Mouse (Mus musculus) heart, embryonic 11.5 days (tissue): ENCODE data around the gene Drd3. TPM values are rescaled to one million over a fixed set of nuclear protein-coding genes. Genes with fewer than 3 reads are reported as not detected.
A peak's percentile ranks its signal among the peaks of the same experiment; 100 is the strongest.

Source experiments
- ATAC-seq: fragments of 200-750 bp; cut with Nextera tagmentation; replicated peaks from 2 replicates; pipeline ENCODE4 v1.8.0; 2017; ENCODE audit warnings: moderate library complexity; ENCODE audit not compliant: insufficient number of reproducible peaks, low FRiP score, low TSS enrichment
- H3K27ac ChIP-seq: fragments of 300-500 bp; sonication (generic); 2 replicates; pipeline ENCODE4 v1.5.1; 2014; ENCODE audit warnings: mild to moderate bottlenecking, low read depth, low read length
- H3K27me3 ChIP-seq: fragments of 300-500 bp; sonication (generic); 2 replicates; pipeline ENCODE4 v1.6.1; 2014; ENCODE audit warnings: mild to moderate bottlenecking, low read length, mixed read lengths; ENCODE audit not compliant: control insufficient read depth, insufficient read depth
- H3K36me3 ChIP-seq: fragments of 300-500 bp; sonication (generic); 2 replicates; pipeline ENCODE4 v1.6.1; 2014; ENCODE audit warnings: mild to moderate bottlenecking, low read length, moderate library complexity, mixed read lengths; ENCODE audit not compliant: control insufficient read depth, insufficient read depth
- H3K4me1 ChIP-seq: fragments of 300-500 bp; sonication (generic); 2 replicates; pipeline ENCODE4 v1.6.1; 2014; ENCODE audit warnings: low read length; ENCODE audit not compliant: control insufficient read depth, insufficient read depth
- H3K4me2 ChIP-seq: fragments of 300-500 bp; sonication (generic); 2 replicates; pipeline ENCODE4 v1.6.1; 2014; ENCODE audit warnings: mild to moderate bottlenecking, moderate library complexity
- H3K4me3 ChIP-seq: fragments of 300-500 bp; sonication (generic); 2 replicates; pipeline ENCODE4 v1.5.1; 2014; ENCODE audit warnings: low read depth, low read length
- H3K9ac ChIP-seq: fragments of 300-500 bp; sonication (generic); 2 replicates; pipeline ENCODE4 v1.6.1; 2014; ENCODE audit warnings: mild to moderate bottlenecking, low read depth, low read length, moderate library complexity
- H3K9me3 ChIP-seq: fragments of 300-500 bp; sonication (generic); replicated peaks from 2 replicates; pipeline ENCODE4 v1.6.1; 2016; ENCODE audit warnings: low read length; ENCODE audit not compliant: control insufficient read depth
- WGBS: fragments of 180-500 bp; shearing (Covaris S2); extraction: QIAGEN DNeasy Blood & Tissue Kit; methylation state at CpG from one replicate; pipeline ENCODE4 v1.1.7; 2014; ENCODE audit not compliant: insufficient replicate concordance; 5-methylcytosine and 5-hydroxymethylcytosine counted together
- polyA plus RNA-seq: library from polyadenylated mRNA; unstranded; fragments of >200 nt; fragmentation: Nextera tagmentation; extraction: Ambion mirVana; gene quantifications from 2 replicates; pipeline ENCODE4 v1.2.1, GENCODE M21; 2014

The Drd3 gene
- polyA plus RNA-seq, 1 experiment from 2014 or later, result not detected

- H3K4me1 ChIP-seq, result no peaks in the 10 kb centered on the region
- H3K9me3 ChIP-seq, result no peaks in the 10 kb centered on the region
- peak overlapping the region; percentile 31; the same call in 1 of the 2 replicates for H3K4me2 ChIP-seq
- no peaks in the 10 kb centered on the region for H3K27me3 ChIP-seq
- WGBS, result 59% methylated on average over 1 of the region's 1 CpGs
- no peak overlapping the region for H3K4me3 ChIP-seq
- H3K27ac ChIP-seq, result peak overlapping the region; percentile 18; the same call in 1 of the 2 replicates
- H3K9ac ChIP-seq, result no peak overlapping the region
- H3K36me3 ChIP-seq, result no peaks in the 10 kb centered on the region
- no peak for ATAC-seq
Observed at GRCm38 (mm10) chr16:43772766-43773165, 18.9 kb downstream of the Drd3 start.

- Histone ChIP-seq H3K4me3 (no peak overlapping the region), H3K4me1 (no peaks in the 10 kb centered on the region), H3K9ac (no peak overlapping the region), H3K4me2 (no peak overlapping the region), H3K27ac (peak overlapping the region; percentile 18), H3K9me3 (no peaks in the 10 kb centered on the region), H3K27me3 (no peaks in the 10 kb centered on the region), H3K36me3 (no peaks in the 10 kb centered on the region)
- 70% methylated on average over 4 of the region's 4 CpGs for WGBS
- no peak for ATAC-seq
Observed at GRCm38 (mm10) chr16:43773506-43773905, 19.7 kb downstream of the Drd3 start.

- no peak for ATAC-seq
- 87% methylated on average over 3 of the region's 3 CpGs for WGBS
- Histone ChIP-seq H3K27me3 (no peaks in the 10 kb centered on the region), H3K9me3 (no peaks in the 10 kb centered on the region), H3K4me3 (no peak overlapping the region), H3K4me2 (no peak overlapping the region), H3K9ac (no peak overlapping the region), H3K36me3 (no peaks in the 10 kb centered on the region), H3K27ac (no peak overlapping the region), H3K4me1 (no peaks in the 10 kb centered on the region)
Observed at GRCm38 (mm10) chr16:43776886-43777285, 23.1 kb downstream of the Drd3 start.

GRCm38 (mm10) chr16:43799541-43799940 lies 45.7 kb downstream of the Drd3 start:
- Histone ChIP-seq H3K36me3 (no peaks in the 10 kb centered on the region), H3K4me1 (peaks cover 8% of the 10 kb centered on the region; the same call in 1 of the 2 replicates), H3K9me3 (0 out of 2 replicates have a peak, but pooled peaks cover 3% of the 10 kb centered on the region), H3K4me3 (no peak overlapping the region), H3K27ac (no peak overlapping the region), H3K9ac (no peak overlapping the region), H3K4me2 (no peak overlapping the region), H3K27me3 (no peaks in the 10 kb centered on the region)
- ATAC-seq, result no peak
- WGBS, result 54% methylated on average over 4 of the region's 4 CpGs

- Histone ChIP-seq H3K27me3 (no peaks in the 10 kb centered on the region), H3K4me1 (peaks cover 8% of the 10 kb centered on the region; the same call in 1 of the 2 replicates), H3K4me3 (no peak overlapping the region), H3K9me3 (0 out of 2 replicates have a peak, but pooled peaks cover 3% of the 10 kb centered on the region), H3K9ac (no peak overlapping the region), H3K27ac (no peak overlapping the region), H3K36me3 (no peaks in the 10 kb centered on the region), H3K4me2 (peak overlapping the region; percentile 6; the same call in 1 of the 2 replicates)
- ATAC-seq, result no peak
- WGBS, result 18% methylated on average over 13 of the region's 13 CpGs
Observed at GRCm38 (mm10) chr16:43800119-43800721, 46.4 kb downstream of the Drd3 start.

- Histone ChIP-seq H3K4me2 (no peak overlapping the region), H3K9ac (no peak overlapping the region)
Observed at GRCm38 (mm10) chr16:43801137-43801536, 47.3 kb downstream of the Drd3 start.

GRCm38 (mm10) chr16:43801791-43802307 lies 48.0 kb downstream of the Drd3 start:
- ATAC-seq, result 0 out of 2 replicates have a peak, but pooled peaks have one; percentile 35
- 0 out of 2 replicates have a peak, but pooled peaks cover under 1% of the 10 kb centered on the region for H3K9me3 ChIP-seq
- peak overlapping the region; percentile 46; the same call in 1 of the 2 replicates for H3K27ac ChIP-seq
- H3K4me3 ChIP-seq, result peak overlapping the region; percentile 34
- H3K9ac ChIP-seq, result peak overlapping the region; percentile 63; the same call in 1 of the 2 replicates
- peak overlapping the region; percentile 76 for H3K4me2 ChIP-seq
- no peaks in the 10 kb centered on the region for H3K27me3 ChIP-seq
- H3K4me1 ChIP-seq, result peaks cover 8% of the 10 kb centered on the region; the same call in 1 of the 2 replicates
- 3% methylated on average over 18 of the region's 18 CpGs for WGBS
- no peaks in the 10 kb centered on the region for H3K36me3 ChIP-seq

More at GRCm38 (mm10) chr16:43801137-43801536, 47.3 kb downstream of the Drd3 start:
- H3K27me3 ChIP-seq, result no peaks in the 10 kb centered on the region
- WGBS, result 39% methylated on average over 3 of the region's 3 CpGs
- H3K4me3 ChIP-seq, result no peak overlapping the region
- no peak overlapping the region for H3K27ac ChIP-seq
- ATAC-seq, result no peak
- H3K36me3 ChIP-seq, result no peaks in the 10 kb centered on the region
- 0 out of 2 replicates have a peak, but pooled peaks cover 3% of the 10 kb centered on the region for H3K9me3 ChIP-seq
- H3K4me1 ChIP-seq, result peaks cover 8% of the 10 kb centered on the region; the same call in 1 of the 2 replicates

GRCm38 (mm10) chr16:43802466-43802865 lies 48.6 kb downstream of the Drd3 start:
- Histone ChIP-seq H3K27ac (no peak overlapping the region), H3K27me3 (no peaks in the 10 kb centered on the region), H3K4me3 (no peak overlapping the region), H3K4me1 (peaks cover 8% of the 10 kb centered on the region; the same call in 1 of the 2 replicates), H3K9ac (no peak overlapping the region), H3K36me3 (no peaks in the 10 kb centered on the region), H3K4me2 (no peak overlapping the region), H3K9me3 (no peaks in the 10 kb centered on the region)
- ATAC-seq, result no peak
- 45% methylated on average over 5 of the region's 5 CpGs for WGBS
